Mouse (Mus musculus): ENCODE data around the gene Pitpnm2.

- TF ChIP-seq CTCF (IDR thresholded peaks at IDR 0.05; ENCODE audit: low read depth, low read length) (no peak), POLR2A (IDR thresholded peaks at IDR 0.05; ENCODE audit: extremely low read depth, insufficient read depth, low read length) (no peak)
Measured at GRCm38 (mm10) chr5:124244885-124245284, 4.7 kb downstream of the Pitpnm2 start.
